16 mouse cellular contexts compared by ENCODE assay signal in genomic region chr19:57217161-57217560, GRCm38 (mm10).
"Had no signal": no experiment of that assay in that cellular context is flagged by ENCODE, and none has a peak within 500 bp of the region (broad histone marks: within the 10 kb centered on the region; RNA-seq: fewer than 3 reads in every experiment).

No protein-coding gene starts in this region.

- H3K36me3 ChIP-seq: liver, embryonic 15.5 days; lung, embryonic 15.5 days; midbrain, embryonic 13.5 days; midbrain, embryonic 15.5 days; neural tube, embryonic 12.5 days; stomach, embryonic 15.5 days had no signal

- H3K27me3 ChIP-seq: liver, embryonic 15.5 days; lung, embryonic 15.5 days; midbrain, embryonic 13.5 days; midbrain, embryonic 15.5 days; neural tube, embryonic 12.5 days; stomach, embryonic 15.5 days had no signal

- H3K9me3 ChIP-seq: liver, embryonic 15.5 days; lung, embryonic 15.5 days; megakaryocyte, embryonic 14.5 days; midbrain, embryonic 13.5 days; midbrain, embryonic 15.5 days; neural tube, embryonic 12.5 days; stomach, embryonic 15.5 days had no signal

- ATAC-seq: liver, postnatal 0 days; lung, postnatal 0 days; midbrain, embryonic 13.5 days; midbrain, embryonic 15.5 days had no signal

- DNase-seq: liver, postnatal 0 days; lung, adult 2 months; lung, postnatal 4 days; right cerebral cortex, postnatal 14 days; thymus, adult 2 months; thymus, postnatal 25 days; thymus, postnatal 4 days had no signal

- H3K4me3 ChIP-seq: liver, embryonic 15.5 days; lung, embryonic 15.5 days; megakaryocyte, embryonic 14.5 days; midbrain, embryonic 13.5 days; midbrain, embryonic 15.5 days; neural tube, embryonic 12.5 days; stomach, embryonic 15.5 days had no signal

- H3K27ac ChIP-seq: liver, embryonic 15.5 days; lung, embryonic 15.5 days; midbrain, embryonic 13.5 days; midbrain, embryonic 15.5 days; neural tube, embryonic 12.5 days; stomach, embryonic 15.5 days; stomach, postnatal 0 days had no signal

- H3K4me1 ChIP-seq: liver, embryonic 15.5 days; megakaryocyte, embryonic 14.5 days; stomach, embryonic 15.5 days had no signal

- H3K9ac ChIP-seq: liver, embryonic 15.5 days; liver, postnatal 0 days; lung, embryonic 15.5 days; midbrain, embryonic 13.5 days; midbrain, embryonic 15.5 days; neural tube, embryonic 12.5 days; stomach, embryonic 15.5 days had no signal
